18 mouse cellular contexts compared by ENCODE assay signal in the genomic region with DNA sequence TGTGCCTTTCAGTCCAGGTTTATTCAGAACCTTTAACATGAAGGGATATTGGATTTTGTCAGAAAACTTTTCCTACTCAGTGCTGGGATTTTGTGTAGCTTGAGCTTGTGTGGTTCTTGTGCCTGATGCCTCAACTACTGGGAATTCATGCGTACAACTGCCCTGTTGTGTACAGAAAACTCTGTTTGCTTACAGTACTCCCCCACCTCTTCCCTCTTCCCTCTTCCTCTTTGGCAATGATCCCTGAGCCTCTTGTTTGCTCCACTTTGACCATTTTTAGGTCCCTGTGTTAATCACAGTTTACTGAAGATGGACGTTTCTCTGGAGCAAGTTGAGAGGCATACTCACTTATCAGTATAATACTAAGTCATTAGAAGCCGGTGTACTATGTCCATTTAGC. TPM values are rescaled to one million over a fixed set of nuclear protein-coding genes. Genes with fewer than 3 reads are reported as not detected.
"Had no signal": no experiment of that assay in that cellular context is flagged by ENCODE, and none has a peak within 500 bp of the region (broad histone marks: within the 10 kb centered on the region; RNA-seq: fewer than 3 reads in every experiment).

No protein-coding gene starts in this region.

- H3K27ac ChIP-seq: liver, embryonic 13.5 days; midbrain, embryonic 10.5 days; midbrain, embryonic 12.5 days; neural tube, embryonic 12.5 days; stomach, embryonic 15.5 days; stomach, postnatal 0 days had no signal

- H3K4me2 ChIP-seq: liver, embryonic 13.5 days; lung, embryonic 14.5 days; midbrain, embryonic 12.5 days; neural tube, embryonic 12.5 days; stomach, embryonic 15.5 days had no signal

- DNase-seq: liver, embryonic 13.5 days; lung, adult 18-20 months; lung, embryonic 14.5 days; lung, postnatal 10 days; lung, postnatal 4 days; midbrain, embryonic 14.5 days; retina, postnatal 1 day; right cerebral cortex, adult 18-20 months; thymus, adult 2 months; thymus, postnatal 25 days; thymus, postnatal 4 days had no signal

- H3K4me3 ChIP-seq: liver, embryonic 13.5 days; midbrain, embryonic 10.5 days; midbrain, embryonic 12.5 days; myocyte; neural tube, embryonic 12.5 days; stomach, embryonic 15.5 days had no signal

- H3K4me1 ChIP-seq: midbrain, embryonic 10.5 days; midbrain, embryonic 12.5 days; neural tube, embryonic 12.5 days; stomach, embryonic 15.5 days had no signal

- H3K9me3 ChIP-seq: liver, embryonic 13.5 days; midbrain, embryonic 10.5 days; midbrain, embryonic 12.5 days; neural tube, embryonic 12.5 days; stomach, embryonic 15.5 days had no signal

- H3K36me3 ChIP-seq: liver, embryonic 13.5 days; midbrain, embryonic 10.5 days; midbrain, embryonic 12.5 days; neural tube, embryonic 12.5 days; stomach, embryonic 15.5 days had no signal

- ATAC-seq: midbrain, embryonic 16.5 days had no signal

- H3K9ac ChIP-seq: liver, embryonic 13.5 days; lung, embryonic 14.5 days; midbrain, embryonic 12.5 days; neural tube, embryonic 12.5 days; stomach, embryonic 15.5 days had no signal

RNA-seq across cellular contexts. Expression of gene Slc27a2, which starts 5.8 kb away (rescaled TPM):
- polyA plus RNA-seq: myocyte had no signal

RNA-seq across cellular contexts. Expression of gene Atp8b4, which starts 45.9 kb away (rescaled TPM):
- polyA plus RNA-seq: midbrain, embryonic 16.5 days had no signal
